Mouse (Mus musculus) T-cell, adult 2 months (primary cell): ENCODE data around the gene Arpc2.
"Not testable (repeated sequence)": the region's sequence is repeated elsewhere in the genome, so short reads cannot be mapped to it uniquely, and the experiment has no call there.

ENCODE experiments used
- DNase-seq: peaks from one replicate; pipeline ENCODE4 v3.0.0; 2022; ENCODE audit warnings: low spot score

Arpc2 gene

DNA sequence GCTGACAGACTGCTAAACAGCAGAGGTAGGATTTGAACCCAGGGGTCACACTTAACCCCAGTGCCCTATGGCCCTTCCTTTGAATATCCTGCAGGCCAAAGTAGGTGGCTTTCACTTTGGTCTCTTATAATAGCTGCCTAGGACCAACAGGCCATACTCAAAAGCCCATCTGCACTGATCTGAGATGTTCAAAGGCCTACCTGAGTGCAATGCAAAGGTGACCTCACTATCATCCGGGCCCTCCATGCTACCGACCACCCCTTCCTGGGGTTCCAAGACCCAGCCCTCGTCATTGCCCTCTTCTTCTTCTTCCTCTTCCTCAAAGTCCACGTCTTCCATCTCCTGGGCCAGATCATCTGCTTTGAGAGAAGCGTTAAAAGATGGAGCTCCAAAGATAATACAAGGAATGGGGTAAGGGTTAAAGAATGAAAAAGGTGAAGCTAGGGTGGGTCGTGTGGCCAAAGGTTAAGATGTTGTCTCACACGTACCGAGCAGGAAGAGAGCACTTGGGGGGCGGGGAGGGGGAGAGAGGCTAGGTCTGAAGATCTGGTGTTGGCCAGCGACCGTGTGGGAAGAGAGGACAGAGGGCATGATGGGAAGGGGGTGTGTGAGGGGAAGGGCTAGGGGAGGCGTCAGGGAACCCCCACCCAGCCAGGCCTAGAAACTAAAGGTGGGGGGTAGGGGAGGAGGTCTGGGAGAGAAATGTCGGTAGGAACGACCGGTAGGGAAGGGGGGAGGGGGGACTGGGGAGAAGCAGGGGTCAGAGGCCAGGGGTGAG is 48.0 kb downstream of the Arpc2 start:
- DNase-seq: peak; percentile 51

DNA sequence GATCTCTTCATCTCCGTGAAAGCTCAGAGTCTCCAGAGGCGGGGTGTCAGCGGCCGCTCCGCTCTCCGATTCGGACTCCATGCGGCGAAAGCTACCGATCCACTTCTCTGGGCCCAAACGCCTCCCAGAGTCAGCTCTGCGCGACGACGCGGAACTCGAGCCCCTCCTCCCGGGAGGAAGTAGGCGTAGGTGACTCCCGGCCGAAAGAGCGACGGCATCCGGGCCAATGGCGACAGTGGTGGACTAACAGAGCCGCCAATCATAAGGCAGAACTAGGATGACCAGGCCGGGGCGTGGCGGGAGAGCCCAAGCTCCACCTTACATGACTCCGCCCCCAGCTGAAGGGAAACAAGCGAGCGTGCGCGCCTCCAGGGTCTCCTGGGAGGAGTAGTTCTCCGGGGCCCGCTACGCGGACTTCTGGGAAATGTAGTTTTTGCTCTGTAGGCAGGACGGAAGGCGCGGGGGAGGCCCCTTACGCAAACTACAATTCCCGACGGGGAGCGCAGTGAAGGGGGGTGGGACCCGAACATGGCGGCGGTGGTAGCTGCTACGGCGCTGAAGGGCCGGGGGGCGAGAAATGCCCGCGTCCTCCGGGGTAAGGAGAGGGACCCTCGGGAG is 48.8 kb downstream of the Arpc2 start, which contains the start of the genes Aamp and Pnkd:
TSS of gene Aamp (minus strand) at position 196 of the 618 bp plus-strand sequence.
TSS of gene Pnkd (plus strand) at position 388 of the 618 bp plus-strand sequence.
- DNase-seq: peak; percentile 100

DNA sequence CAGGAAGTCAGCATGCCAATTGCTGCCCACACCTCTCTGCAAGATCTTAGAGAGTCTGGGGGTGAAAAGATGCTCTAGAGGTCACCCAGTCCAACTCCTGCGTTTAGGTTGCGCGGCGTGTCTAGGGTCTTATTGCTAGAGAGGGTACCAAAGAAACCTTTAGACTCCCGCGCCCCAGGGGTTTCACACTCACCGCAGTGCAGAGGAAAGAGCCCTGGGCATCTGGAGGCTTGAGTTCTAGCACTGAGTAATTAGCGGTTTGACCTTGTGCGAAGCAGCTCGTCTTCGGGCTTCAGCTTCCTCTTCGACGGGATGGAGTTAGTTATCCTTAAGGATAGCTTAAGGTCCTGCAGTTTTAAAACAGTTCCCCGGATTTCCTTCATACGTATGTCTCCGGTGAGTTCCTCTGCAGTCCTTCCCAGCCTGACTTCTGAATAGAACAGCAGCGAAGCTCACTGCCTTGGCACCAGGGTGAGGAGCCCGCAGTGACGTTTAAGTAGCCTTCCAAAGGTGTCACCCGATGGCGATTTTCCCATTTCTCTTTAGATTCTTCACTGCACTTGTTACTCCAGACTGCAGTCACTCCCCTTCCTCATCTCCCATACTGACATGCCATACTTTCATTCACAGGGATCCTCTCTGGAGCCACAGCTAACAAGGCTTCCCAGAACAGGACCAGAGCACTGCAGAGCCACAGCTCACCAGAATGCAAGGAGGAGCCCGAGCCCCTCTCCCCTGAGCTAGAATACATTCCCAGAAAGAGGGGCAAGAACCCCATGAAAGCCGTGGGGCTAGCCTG is 49.5 kb downstream of the Arpc2 start:
- no peak for DNase-seq

- DNase-seq: not testable (repeated sequence)
These were observed 51.2 kb downstream of the Arpc2 start for GRCm38 (mm10) chr1:74286869-74287607.

GRCm38 (mm10) chr1:74288327-74288726 is 52.4 kb downstream of the Arpc2 start:
- DNase-seq: no peak

- DNase-seq: no peak
These were observed 53.4 kb downstream of the Arpc2 start for GRCm38 (mm10) chr1:74289248-74289647.

- DNase-seq: no peak
These were observed 53.9 kb downstream of the Arpc2 start for GRCm38 (mm10) chr1:74289740-74290139.

DNA sequence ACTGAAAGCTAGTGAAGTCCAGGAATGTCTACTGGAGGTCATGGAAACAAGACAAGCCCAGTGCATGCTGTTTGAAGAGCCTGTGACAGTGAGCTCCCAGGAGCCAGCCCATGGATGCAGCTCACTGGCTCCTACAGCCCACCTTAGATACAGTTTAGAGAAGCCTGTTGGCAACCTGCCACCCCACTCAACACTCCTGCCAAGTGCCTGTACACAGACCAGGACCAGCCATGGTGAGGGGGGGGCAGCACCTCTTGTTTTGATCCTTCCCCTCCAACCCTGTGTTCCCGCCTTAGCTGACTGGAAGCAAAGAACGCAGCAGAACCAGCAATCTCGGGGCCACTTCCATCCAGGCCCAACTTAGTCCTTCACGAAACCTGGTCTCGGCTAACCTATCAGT is 54.3 kb downstream of the Arpc2 start:
- no peak for DNase-seq

DNA sequence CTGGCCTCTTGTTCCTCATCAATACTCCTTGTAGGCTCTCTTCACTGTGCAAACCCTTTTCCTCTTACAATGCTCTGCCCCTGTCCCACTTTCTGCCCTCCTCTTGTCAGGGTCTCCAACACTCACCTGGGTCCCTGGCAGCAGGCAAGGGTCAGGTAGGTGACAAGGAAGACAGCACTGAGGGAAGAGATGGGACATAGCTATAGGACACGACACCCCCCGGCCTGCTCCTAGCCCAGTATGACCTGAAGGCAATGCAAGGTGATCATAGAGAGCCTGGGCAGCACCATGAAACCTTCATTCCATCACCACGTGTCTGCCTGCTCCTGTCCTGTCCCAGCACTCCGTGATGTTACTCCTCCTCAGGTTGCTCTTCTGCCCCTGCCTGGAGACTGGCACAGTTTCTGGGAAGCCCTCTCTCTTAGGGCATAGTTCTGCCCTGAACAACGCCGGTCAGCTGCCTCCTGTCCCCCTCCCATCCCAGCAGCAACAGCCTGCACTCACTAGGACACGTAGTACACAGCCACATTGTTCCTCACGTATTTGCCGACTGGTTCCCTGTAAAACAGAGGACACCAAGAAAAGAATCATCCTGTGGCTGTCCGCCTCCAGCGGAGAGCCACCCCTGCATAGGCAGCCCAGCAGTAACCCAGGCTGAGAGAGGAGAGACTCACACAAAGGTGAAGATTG is 56.6 kb downstream of the Arpc2 start:
- no peak for DNase-seq

DNA sequence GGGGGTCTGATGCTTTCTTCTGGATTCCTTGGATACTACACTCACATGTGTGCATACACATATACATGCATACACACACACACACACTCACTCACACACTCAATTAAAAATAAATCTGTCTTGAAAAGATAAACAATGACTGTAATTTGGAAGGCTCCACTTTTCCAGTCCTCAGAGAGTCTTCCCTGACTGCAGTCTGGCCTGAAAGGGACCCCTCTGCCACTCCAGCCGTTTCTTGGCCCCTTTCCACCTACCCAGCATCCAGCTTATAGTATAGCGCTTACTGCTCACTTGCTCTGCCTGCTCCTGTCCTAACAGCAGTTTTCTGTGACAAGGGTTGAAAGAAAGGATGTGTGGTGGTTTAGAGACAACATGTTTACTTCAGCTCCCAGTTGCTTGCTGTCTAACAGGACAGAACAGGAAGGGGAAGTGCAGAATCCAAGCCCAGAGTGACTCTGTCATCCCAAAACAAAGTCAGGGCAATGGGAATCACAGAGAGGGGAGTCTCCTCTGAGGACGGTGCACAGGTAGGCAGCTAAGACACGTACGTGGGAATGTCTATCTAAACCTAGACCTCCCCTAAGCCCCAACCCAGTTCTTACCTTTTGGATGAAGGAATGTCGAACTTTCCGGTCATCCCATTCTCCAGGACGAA is 57.5 kb downstream of the Arpc2 start:
- DNase-seq: no peak

DNA sequence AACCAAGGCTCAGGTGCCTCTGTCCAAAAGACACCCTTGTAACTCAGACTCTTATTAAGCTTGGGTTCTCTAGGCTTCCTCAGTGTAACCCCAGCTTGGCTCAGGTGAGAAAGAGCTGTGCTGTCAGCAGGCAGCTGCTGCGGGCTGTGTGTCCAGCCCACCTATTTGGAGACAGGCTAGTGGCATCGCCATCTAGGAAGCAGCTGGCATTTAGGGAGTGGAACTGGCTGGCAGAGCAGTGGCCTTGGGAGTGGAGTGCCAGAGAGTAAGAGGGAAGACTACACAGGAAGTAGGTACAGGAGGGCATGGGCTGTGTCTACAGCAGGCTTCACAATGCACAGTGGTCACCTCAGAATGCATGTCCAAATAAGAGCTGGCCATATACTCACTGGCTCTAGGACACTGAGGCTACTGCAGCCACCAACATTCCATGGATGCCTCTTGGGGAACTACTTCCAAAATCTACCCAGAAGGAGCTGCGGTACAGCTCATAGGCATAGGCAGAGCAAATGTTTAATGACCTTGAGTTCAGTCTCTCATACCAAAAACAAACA is 58.3 kb downstream of the Arpc2 start:
- no peak for DNase-seq

- no peak for DNase-seq
These were observed 59.0 kb downstream of the Arpc2 start for GRCm38 (mm10) chr1:74294733-74295455.

- no peak for DNase-seq
These were observed 59.7 kb downstream of the Arpc2 start for GRCm38 (mm10) chr1:74295456-74296171.

DNA sequence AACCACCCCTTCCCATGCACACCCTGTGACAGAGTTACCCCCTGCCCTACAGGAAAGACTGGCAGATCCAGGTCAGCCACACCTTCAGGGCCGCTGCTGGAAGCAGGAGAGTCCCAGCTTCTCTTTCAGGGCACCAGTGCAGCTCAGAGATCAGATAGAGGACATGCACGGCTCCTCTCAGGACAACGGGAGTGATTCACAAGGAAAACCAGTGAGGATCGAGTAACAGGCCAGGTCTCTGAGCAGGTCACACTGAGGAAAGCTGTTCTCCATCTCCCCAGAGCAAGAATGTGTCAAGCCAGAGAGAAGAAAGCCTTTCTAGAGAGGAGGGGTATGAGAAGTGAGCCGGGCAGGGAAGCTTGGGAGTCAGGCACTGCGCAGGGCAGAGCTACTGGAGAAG is 60.6 kb downstream of the Arpc2 start:
- DNase-seq: no peak

DNA sequence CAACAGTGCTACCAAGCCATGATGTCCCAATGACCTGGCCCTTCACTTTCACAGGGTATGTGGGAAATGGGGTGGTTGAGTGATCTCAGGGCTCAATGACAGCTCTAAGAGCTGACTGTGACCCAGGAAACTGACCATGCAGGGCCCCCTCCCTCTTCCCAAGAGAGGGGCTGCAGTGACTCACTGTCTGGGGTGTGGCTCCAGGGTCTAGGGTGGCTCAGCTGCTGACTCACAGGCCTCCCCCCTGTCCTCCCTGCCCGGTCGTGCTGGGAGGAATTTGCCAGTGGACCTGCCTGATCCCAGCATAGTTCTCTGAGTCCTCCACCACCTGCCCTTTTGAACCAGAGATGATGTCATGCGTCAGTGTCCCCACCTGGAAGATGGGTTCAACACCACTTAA is 61.4 kb downstream of the Arpc2 start:
- DNase-seq: no peak

DNA sequence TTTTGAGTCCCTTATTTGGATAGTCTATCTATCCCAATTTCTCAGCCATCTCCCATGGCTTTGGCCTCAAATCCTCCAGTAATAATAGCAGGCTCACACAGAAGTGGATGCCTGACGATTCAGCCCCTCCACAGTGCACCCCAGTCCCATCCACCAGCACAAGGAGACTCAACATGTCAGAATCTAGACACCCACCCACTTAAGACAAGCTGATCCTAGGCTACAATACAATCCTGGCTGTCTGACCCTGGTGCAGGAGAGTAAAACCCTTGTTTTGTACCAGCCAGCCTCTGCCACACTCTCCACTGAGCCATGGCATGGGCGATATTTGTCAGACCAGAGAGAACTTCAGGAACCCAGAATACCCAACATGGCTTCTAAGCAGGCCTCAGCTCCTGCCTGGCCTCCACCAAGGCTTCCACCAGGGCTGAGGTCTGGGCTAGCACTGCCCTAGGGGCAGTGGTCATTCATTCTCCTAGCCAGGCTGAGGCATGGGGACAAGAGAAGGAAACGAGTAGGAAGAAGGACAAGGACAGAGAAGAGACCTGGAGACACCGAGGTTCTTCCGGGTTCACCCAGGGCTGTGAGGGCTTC is 62.4 kb downstream of the Arpc2 start:
- DNase-seq: no peak

- no peak for DNase-seq
These were observed 63.1 kb downstream of the Arpc2 start for GRCm38 (mm10) chr1:74298996-74299395.

GRCm38 (mm10) chr1:74300347-74301110 is 64.6 kb downstream of the Arpc2 start:
- no peak for DNase-seq
